Mouse (Mus musculus) cortical plate, adult 2 months (tissue): ENCODE results near the gene Akt2. TPM values are rescaled to one million over a fixed set of nuclear protein-coding genes. Genes with fewer than 3 reads are reported as not detected.

Experiments used
- H3K27ac ChIP-seq: fragments of 200-500 bp; 2 replicates; pipeline ENCODE4 v1.5.1; 2012; ENCODE audit warnings: low read length, control low read depth, inconsistent platforms; ENCODE audit not compliant: insufficient read depth
- H3K4me1 ChIP-seq: fragments of 200-500 bp; 2 replicates; pipeline ENCODE4 v1.6.1; 2011; ENCODE audit warnings: low read length; ENCODE audit not compliant: control insufficient read depth, insufficient read depth
- H3K4me3 ChIP-seq: fragments of 200-500 bp; 2 replicates; pipeline ENCODE4 v1.5.1; 2011; ENCODE audit warnings: mild to moderate bottlenecking, low read length, control low read depth; ENCODE audit not compliant: insufficient read depth
- CTCF ChIP-seq: fragments of 200-500 bp; IDR thresholded peaks from 2 replicates; pipeline ENCODE4 v1.5.1; 2011; ENCODE audit warnings: mild to moderate bottlenecking, control low read depth, low read length; ENCODE audit not compliant: insufficient read depth; ENCODE audit errors: extremely low read depth
- POLR2A ChIP-seq: fragments of 200-500 bp; IDR thresholded peaks from 2 replicates; pipeline ENCODE4 v1.6.1; 2011; ENCODE audit warnings: mild to moderate bottlenecking, low read length, control low read depth; ENCODE audit not compliant: insufficient read depth; ENCODE audit errors: extremely low read depth
- polyA plus RNA-seq: library from polyadenylated mRNA; depleted of rRNA; stranded (reverse); fragments of >200 nt; gene quantifications from 2 replicates; pipeline ENCODE4 v1.2.3, GENCODE M21; 2012

Akt2 gene
- polyA plus RNA-seq, 1 experiment: 161 TPM

- Histone ChIP-seq H3K27ac (peak overlapping the region; percentile 61), H3K4me3 (peak overlapping the region; percentile 83), H3K4me1 (peaks cover 2% of the 10 kb centered on the region; the same call in 1 of the 2 replicates)
- TF ChIP-seq POLR2A (peak; percentile 35), CTCF (no peak)
Measured at GRCm38 (mm10) chr7:27655545-27655944, 64.2 kb downstream of the Akt2 start.

GRCm38 (mm10) chr7:27656600-27656999 is 65.2 kb downstream of the Akt2 start:
- TF ChIP-seq CTCF (no peak), POLR2A (no peak)
- no peak overlapping the region for H3K4me3 ChIP-seq
- H3K27ac ChIP-seq: no peak overlapping the region
- peaks cover 2% of the 10 kb centered on the region; the same call in 1 of the 2 replicates for H3K4me1 ChIP-seq

DNA sequence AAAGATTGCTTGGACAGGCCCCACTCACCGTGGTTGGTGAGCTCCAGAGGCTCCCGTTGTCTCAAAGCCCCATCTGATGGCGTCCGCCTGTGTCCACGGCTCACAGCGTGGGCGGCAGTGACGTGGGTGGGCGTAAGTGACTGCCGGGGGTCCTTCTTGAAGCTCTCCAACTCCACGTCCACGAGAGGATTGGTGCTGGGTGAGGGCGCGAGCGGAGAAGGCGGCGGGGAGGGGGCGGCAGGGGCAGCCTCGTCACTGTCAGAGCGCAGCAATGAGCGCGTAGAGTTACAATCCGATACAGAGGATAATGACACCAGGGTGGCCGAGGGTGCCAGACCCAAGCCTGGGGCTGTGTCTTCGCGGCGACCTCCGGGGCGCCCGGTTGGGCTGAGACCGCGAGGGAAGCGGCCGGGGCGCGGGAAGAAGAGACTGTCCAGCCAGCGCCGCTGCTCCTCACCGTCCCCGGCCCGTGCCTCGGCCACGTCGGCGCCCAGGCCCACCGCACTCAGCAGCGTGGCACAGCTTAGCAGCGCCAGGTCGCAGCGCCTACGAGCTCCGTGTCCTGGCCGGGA is 66.6 kb downstream of the Akt2 start:
- Histone ChIP-seq H3K27ac (peak overlapping the region; percentile 2; the same call in 1 of the 2 replicates), H3K4me3 (no peak overlapping the region), H3K4me1 (peaks cover 2% of the 10 kb centered on the region; the same call in 1 of the 2 replicates)
- TF ChIP-seq CTCF: no peak
- TF ChIP-seq POLR2A: 0 out of 2 replicates have a peak, but pooled peaks have one; percentile 9

DNA sequence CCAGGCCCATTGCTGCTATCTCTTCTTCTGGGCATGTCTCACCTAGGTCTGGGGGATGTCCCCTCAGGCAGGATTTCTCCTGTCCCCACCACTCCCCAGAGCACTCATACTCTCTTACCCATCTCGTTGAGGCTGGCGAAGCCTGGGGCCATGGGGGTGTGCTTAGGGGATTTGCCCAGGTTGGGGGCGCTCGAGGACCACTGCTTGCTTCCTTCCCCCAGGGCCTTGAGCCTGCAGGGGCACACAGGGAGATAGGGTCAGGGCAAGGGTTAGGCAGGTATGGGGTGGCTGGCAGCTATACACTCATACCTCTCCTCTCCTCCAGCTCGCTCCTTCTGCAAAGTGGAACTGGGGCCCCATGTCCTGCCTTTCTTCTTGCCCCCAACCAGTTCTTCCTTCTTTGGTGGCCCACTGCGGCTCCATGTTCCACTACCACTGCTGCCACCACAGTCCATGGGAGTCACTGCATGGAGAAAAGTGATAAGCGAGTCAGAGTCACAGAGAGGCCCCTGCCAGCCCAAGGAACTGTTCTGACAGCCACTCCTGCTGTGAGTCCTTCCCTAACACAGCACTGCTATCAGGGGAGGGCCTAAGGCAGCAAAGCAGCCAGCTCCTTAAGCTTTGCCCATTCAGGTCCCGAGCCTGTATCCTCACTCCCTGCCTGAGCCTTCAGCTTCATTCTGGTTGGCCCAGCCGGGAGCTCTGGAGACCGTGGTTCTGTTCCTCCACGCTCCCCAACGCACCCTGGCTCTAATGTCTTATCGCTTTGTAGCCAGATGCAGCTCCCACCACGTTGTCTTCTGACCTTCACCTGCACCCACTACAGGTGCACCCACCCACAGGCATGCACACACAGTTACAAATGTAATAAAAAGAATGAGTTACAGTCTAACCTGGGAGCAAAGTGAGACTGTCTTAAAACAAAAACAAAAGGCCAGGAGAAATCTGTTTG is 67.6 kb downstream of the Akt2 start:
- H3K4me1 ChIP-seq: peaks cover 2% of the 10 kb centered on the region; the same call in 1 of the 2 replicates
- no peak overlapping the region for H3K27ac ChIP-seq
- H3K4me3 ChIP-seq: no peak overlapping the region
- peak; percentile 9; the same call in 1 of the 2 replicates for TF ChIP-seq CTCF
- peak; percentile 43; the same call in 1 of the 2 replicates for TF ChIP-seq POLR2A

DNA sequence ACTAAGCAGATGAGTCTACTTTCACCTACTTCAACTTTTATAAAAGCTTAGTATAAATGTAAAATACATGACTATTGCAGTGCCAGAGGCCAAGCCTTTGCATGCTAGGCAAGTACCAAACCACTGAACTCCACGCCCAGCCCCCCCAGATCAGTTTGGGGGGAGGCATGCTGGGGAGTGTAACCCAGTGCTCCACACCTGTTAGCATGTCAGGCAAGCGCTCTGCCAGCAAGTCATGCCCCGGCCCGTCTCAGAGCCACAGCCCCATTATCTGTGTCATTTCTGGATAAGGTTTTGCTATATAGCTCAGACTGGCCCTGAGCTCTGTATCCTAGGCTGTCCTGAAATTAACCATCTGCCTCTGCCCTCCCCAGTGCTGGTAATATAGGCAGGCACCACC is 70.7 kb downstream of the Akt2 start:
- TF ChIP-seq CTCF: no peak
- TF ChIP-seq POLR2A: no peak
- Histone ChIP-seq H3K27ac (no peak overlapping the region), H3K4me3 (no peak overlapping the region), H3K4me1 (no peaks in the 10 kb centered on the region)

DNA sequence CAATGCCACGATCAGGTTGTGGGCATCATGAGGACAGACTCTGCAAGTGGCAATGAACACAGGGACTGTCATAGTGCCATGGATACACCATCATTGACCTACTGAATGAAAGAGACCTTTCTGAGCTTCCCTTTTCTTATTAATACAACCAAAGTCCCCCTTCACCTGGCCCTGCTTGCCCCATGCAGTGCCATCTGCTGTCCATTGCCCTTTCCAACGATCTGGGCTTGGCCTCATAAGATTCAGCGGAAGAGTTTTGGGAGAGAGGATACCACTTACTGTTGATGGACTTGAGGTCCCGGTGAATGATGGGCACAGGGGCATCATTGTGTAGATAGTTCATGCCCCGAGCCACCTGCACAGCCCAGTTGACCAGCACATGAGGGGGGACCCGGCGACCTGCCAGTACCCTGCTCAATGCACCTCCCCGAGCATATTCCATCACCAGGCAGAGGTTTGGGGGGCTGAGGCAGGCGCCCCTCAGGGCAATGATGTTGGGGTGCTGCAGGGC is 81.8 kb downstream of the Akt2 start:
- Histone ChIP-seq H3K4me3 (peak overlapping the region; percentile 35), H3K4me1 (peaks cover 5% of the 10 kb centered on the region; the same call in 1 of the 2 replicates), H3K27ac (peak overlapping the region; percentile 18; the same call in 1 of the 2 replicates)
- no peak for TF ChIP-seq POLR2A
- no peak for TF ChIP-seq CTCF

- TF ChIP-seq CTCF: no peak
- no peak for TF ChIP-seq POLR2A
- Histone ChIP-seq H3K4me3 (peak overlapping the region; percentile 35), H3K4me1 (peaks cover 5% of the 10 kb centered on the region; the same call in 1 of the 2 replicates), H3K27ac (peak overlapping the region; percentile 18; the same call in 1 of the 2 replicates)
Measured at GRCm38 (mm10) chr7:27673575-27674131, 82.3 kb downstream of the Akt2 start.

GRCm38 (mm10) chr7:27674195-27674521 is 82.8 kb downstream of the Akt2 start:
- Histone ChIP-seq H3K4me3 (peak overlapping the region; percentile 35), H3K4me1 (peaks cover 5% of the 10 kb centered on the region; the same call in 1 of the 2 replicates), H3K27ac (peak overlapping the region; percentile 9)
- TF ChIP-seq CTCF: no peak
- TF ChIP-seq POLR2A: no peak

DNA sequence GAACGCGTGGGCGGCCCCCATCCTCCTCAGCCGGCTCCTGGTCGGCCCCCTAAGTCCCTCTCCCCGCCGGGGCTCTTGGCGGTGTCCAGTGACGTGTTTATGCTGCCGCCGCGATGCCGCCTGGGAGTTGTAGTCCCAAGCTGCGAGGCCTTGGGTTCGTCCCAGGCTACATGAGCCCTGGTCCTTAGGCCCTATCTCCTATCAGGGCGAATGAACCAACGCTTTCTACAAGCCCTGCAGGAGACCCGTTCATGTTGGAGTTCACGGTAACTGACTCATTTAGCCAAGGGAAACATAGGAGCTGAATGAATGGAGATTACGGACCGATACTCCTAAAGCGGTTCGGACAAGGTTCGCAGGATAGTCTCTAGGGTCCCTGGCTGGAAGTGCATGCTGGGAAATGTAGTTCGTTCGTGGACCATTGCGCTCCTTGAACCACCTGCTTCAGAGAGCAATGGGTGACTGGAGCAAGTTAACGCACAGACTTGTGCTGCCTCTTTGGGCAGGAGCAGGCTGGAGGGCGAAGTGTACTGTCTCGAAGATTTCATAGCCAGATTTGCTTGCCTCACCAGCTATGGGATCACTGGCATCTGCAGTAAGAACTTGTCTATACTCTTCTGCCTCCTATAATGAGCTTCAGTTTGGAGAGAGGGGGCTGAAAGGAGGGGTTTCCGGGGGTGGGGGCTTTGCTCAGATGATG is 83.3 kb downstream of the Akt2 start, which contains the start of gene Map3k10:
Gene Map3k10, minus strand, starts transcription at position 77 of the 700 bp plus-strand sequence.
- H3K4me1 ChIP-seq: peaks cover 5% of the 10 kb centered on the region; the same call in 1 of the 2 replicates
- H3K27ac ChIP-seq: peak within 1 kb of the TSS; percentile 31
- TF ChIP-seq CTCF: no peak
- peak; percentile 46; the same call in 1 of the 2 replicates for TF ChIP-seq POLR2A
- peak within 1 kb of the TSS; percentile 35 for H3K4me3 ChIP-seq

DNA sequence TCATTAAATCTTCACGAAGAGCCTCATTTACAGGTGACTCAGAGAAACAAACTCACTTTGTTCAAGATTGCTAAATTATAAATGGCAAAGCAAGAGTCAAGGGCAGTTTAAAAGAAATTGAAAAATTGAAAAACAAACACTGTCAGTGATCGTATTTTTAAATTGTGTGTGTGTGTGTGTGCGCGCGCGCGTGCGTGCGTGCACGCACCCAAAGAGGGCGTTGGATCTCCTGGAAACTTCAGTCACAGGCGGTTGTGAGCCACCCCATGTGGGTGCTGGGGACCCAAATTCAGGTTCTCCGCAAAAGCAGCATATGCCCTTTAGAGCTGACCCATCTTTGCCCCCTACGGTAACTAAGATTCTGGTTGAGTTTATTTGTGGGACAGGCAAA is 83.9 kb downstream of the Akt2 start:
- Histone ChIP-seq H3K4me3 (peak overlapping the region; percentile 35; the same call in 1 of the 2 replicates), H3K4me1 (peaks cover 5% of the 10 kb centered on the region; the same call in 1 of the 2 replicates), H3K27ac (no peak overlapping the region)
- TF ChIP-seq CTCF (no peak), POLR2A (no peak)
